Mouse (Mus musculus) activated CD4-positive, CD25-positive, alpha-beta regulatory T cell, adult 9 weeks (primary cell): ENCODE measurements around the gene Slc19a1. TPM values are rescaled to one million over a fixed set of nuclear protein-coding genes. Genes with fewer than 3 reads are reported as not detected.

Experiments
- polyA plus RNA-seq: library from polyadenylated mRNA; unstranded; fragments of 100-300 nt; shearing (Covaris generic); gene quantifications from one replicate; pipeline ENCODE4 v1.2.1, GENCODE M21; 2017

The Slc19a1 gene
- 57.5 TPM for polyA plus RNA-seq

DNA sequence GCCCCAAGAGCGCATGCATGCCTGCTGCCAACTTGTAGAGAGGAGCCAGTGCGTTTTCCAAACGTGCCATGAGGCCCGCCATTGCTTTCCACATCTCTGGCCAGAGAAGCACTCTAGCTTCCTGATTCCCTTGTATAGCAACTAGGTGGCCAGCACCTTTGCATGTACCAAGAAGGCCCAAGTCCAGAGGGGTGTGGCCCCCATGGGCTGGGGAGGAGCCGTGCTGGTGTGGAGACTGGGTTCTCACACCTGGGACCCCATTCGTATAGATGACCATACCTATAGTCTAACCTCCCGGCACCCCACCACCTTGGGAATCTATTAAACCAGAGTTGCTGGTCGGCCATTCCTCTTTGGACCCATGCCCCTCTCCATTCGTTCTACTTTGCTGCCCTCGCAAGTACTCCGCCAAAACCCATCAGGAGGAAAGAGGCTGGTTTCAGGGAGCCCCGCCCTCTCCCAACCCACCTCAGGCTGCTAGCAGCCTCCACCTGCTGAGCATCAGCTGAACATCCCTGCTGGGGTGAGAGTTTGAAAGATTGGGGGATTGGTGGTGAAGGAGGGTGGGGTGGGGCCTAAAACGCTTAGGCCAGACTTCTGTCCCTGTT is at the start of gene Slc19a1:
Gene Slc19a1 (plus strand): TSS at position 474 of the 608 bp plus-strand sequence.

Other genes with a start within 250 kb of the Slc19a1 start
- gene Pcbp3, start 70.4 kb upstream of the Slc19a1 start, polyA plus RNA-seq, result 11.5 TPM
- gene Col18a1, start 134.3 kb downstream of the Slc19a1 start, polyA plus RNA-seq, result 0.44 TPM
- 47.4 TPM for gene Pofut2, start 227.0 kb downstream of the Slc19a1 start, polyA plus RNA-seq